Mouse (Mus musculus): ENCODE data around the gene Rnft2. TPM values are rescaled to one million over a fixed set of nuclear protein-coding genes. Genes with fewer than 3 reads are reported as not detected.

Gene Rnft2
- polyA plus RNA-seq, 1 experiment, result 8.0 TPM

- Histone ChIP-seq H3K27me3 (ENCODE audit: control insufficient read depth, insufficient read depth, low read length) (no peaks in the 10 kb centered on the region), H3K36me3 (ENCODE audit: control insufficient read depth, insufficient read depth, low read length) (no peaks in the 10 kb centered on the region), H3K27ac (ENCODE audit: control insufficient read depth, insufficient read depth, low read depth, low read length) (no peak overlapping the region), H3K4me1 (ENCODE audit: control insufficient read depth, insufficient read depth, low read length) (peaks cover 3% of the 10 kb centered on the region; the same call in 1 of the 2 replicates), H3K4me3 (ENCODE audit: control insufficient read depth, low read depth, low read length) (no peak overlapping the region)
- TF ChIP-seq POLR2A (IDR thresholded peaks at IDR 0.05; ENCODE audit: control insufficient read depth, low read depth, low read length) (no peak), CTCF (IDR thresholded peaks at IDR 0.05; ENCODE audit: control insufficient read depth, insufficient read depth, insufficient replicate concordance, low read depth, low read length) (no peak)
Observed at GRCm38 (mm10) chr5:118276281-118276680, 31.4 kb upstream of the Rnft2 start.

GRCm38 (mm10) chr5:118274546-118274945 lies 29.6 kb upstream of the Rnft2 start:
- Histone ChIP-seq H3K4me1 (ENCODE audit: control insufficient read depth, insufficient read depth, low read length) (peaks cover 3% of the 10 kb centered on the region; the same call in 1 of the 2 replicates), H3K27me3 (ENCODE audit: control insufficient read depth, insufficient read depth, low read length) (no peaks in the 10 kb centered on the region), H3K4me3 (ENCODE audit: control insufficient read depth, low read depth, low read length) (no peak overlapping the region), H3K27ac (ENCODE audit: control insufficient read depth, insufficient read depth, low read depth, low read length) (no peak overlapping the region), H3K36me3 (ENCODE audit: control insufficient read depth, insufficient read depth, low read length) (no peaks in the 10 kb centered on the region)
- TF ChIP-seq POLR2A (IDR thresholded peaks at IDR 0.05; ENCODE audit: control insufficient read depth, low read depth, low read length) (no peak), CTCF (IDR thresholded peaks at IDR 0.05; ENCODE audit: control insufficient read depth, insufficient read depth, insufficient replicate concordance, low read depth, low read length) (no peak)

GRCm38 (mm10) chr5:118273446-118273845 lies 28.5 kb upstream of the Rnft2 start:
- Histone ChIP-seq H3K27me3 (ENCODE audit: control insufficient read depth, insufficient read depth, low read length) (no peaks in the 10 kb centered on the region), H3K4me1 (ENCODE audit: control insufficient read depth, insufficient read depth, low read length) (peaks cover 9% of the 10 kb centered on the region), H3K4me3 (ENCODE audit: control insufficient read depth, low read depth, low read length) (no peak overlapping the region), H3K27ac (ENCODE audit: control insufficient read depth, insufficient read depth, low read depth, low read length) (no peak overlapping the region), H3K36me3 (ENCODE audit: control insufficient read depth, insufficient read depth, low read length) (no peaks in the 10 kb centered on the region)
- TF ChIP-seq CTCF (IDR thresholded peaks at IDR 0.05; ENCODE audit: control insufficient read depth, insufficient read depth, insufficient replicate concordance, low read depth, low read length) (no peak), POLR2A (IDR thresholded peaks at IDR 0.05; ENCODE audit: control insufficient read depth, low read depth, low read length) (no peak)

- no peak overlapping the region for H3K27ac ChIP-seq (ENCODE audit: control insufficient read depth, insufficient read depth, low read depth, low read length)
- TF ChIP-seq CTCF (IDR thresholded peaks at IDR 0.05; ENCODE audit: control insufficient read depth, insufficient read depth, insufficient replicate concordance, low read depth, low read length) (no peak), POLR2A (IDR thresholded peaks at IDR 0.05; ENCODE audit: control insufficient read depth, low read depth, low read length) (no peak)
- H3K4me3 ChIP-seq (ENCODE audit: control insufficient read depth, low read depth, low read length), result no peak overlapping the region
- no peaks in the 10 kb centered on the region for H3K36me3 ChIP-seq (ENCODE audit: control insufficient read depth, insufficient read depth, low read length)
- peaks cover 6% of the 10 kb centered on the region for H3K4me1 ChIP-seq (ENCODE audit: control insufficient read depth, insufficient read depth, low read length)
- no peaks in the 10 kb centered on the region for H3K27me3 ChIP-seq (ENCODE audit: control insufficient read depth, insufficient read depth, low read length)
Observed at GRCm38 (mm10) chr5:118271449-118272110, 26.7 kb upstream of the Rnft2 start.

GRCm38 (mm10) chr5:118268987-118269386 lies 24.1 kb upstream of the Rnft2 start:
- TF ChIP-seq CTCF (IDR thresholded peaks at IDR 0.05; ENCODE audit: control insufficient read depth, insufficient read depth, insufficient replicate concordance, low read depth, low read length) (peak; percentile 91; the same call in 1 of the 2 replicates), POLR2A (IDR thresholded peaks at IDR 0.05; ENCODE audit: control insufficient read depth, low read depth, low read length) (no peak)
- no peak overlapping the region for H3K4me3 ChIP-seq (ENCODE audit: control insufficient read depth, low read depth, low read length)
- no peaks in the 10 kb centered on the region for H3K27me3 ChIP-seq (ENCODE audit: control insufficient read depth, insufficient read depth, low read length)
- no peaks in the 10 kb centered on the region for H3K36me3 ChIP-seq (ENCODE audit: control insufficient read depth, insufficient read depth, low read length)
- H3K27ac ChIP-seq (ENCODE audit: control insufficient read depth, insufficient read depth, low read depth, low read length), result no peak overlapping the region
- H3K4me1 ChIP-seq (ENCODE audit: control insufficient read depth, insufficient read depth, low read length), result peaks cover 6% of the 10 kb centered on the region

- TF ChIP-seq POLR2A (IDR thresholded peaks at IDR 0.05; ENCODE audit: control insufficient read depth, low read depth, low read length) (no peak), CTCF (IDR thresholded peaks at IDR 0.05; ENCODE audit: control insufficient read depth, insufficient read depth, insufficient replicate concordance, low read depth, low read length) (no peak)
- Histone ChIP-seq H3K4me1 (ENCODE audit: control insufficient read depth, insufficient read depth, low read length) (peaks cover 6% of the 10 kb centered on the region), H3K27me3 (ENCODE audit: control insufficient read depth, insufficient read depth, low read length) (no peaks in the 10 kb centered on the region), H3K4me3 (ENCODE audit: control insufficient read depth, low read depth, low read length) (no peak overlapping the region), H3K36me3 (ENCODE audit: control insufficient read depth, insufficient read depth, low read length) (no peaks in the 10 kb centered on the region; the same call in 1 of the 2 replicates), H3K27ac (ENCODE audit: control insufficient read depth, insufficient read depth, low read depth, low read length) (no peak overlapping the region)
Observed at GRCm38 (mm10) chr5:118266309-118266708, 21.4 kb upstream of the Rnft2 start.

- Histone ChIP-seq H3K4me3 (ENCODE audit: control insufficient read depth, low read depth, low read length) (no peak overlapping the region), H3K27ac (ENCODE audit: control insufficient read depth, insufficient read depth, low read depth, low read length) (no peak overlapping the region), H3K36me3 (ENCODE audit: control insufficient read depth, insufficient read depth, low read length) (no peaks in the 10 kb centered on the region; the same call in 1 of the 2 replicates), H3K4me1 (ENCODE audit: control insufficient read depth, insufficient read depth, low read length) (peaks cover 6% of the 10 kb centered on the region), H3K27me3 (ENCODE audit: control insufficient read depth, insufficient read depth, low read length) (no peaks in the 10 kb centered on the region)
- TF ChIP-seq CTCF (IDR thresholded peaks at IDR 0.05; ENCODE audit: control insufficient read depth, insufficient read depth, insufficient replicate concordance, low read depth, low read length) (no peak), POLR2A (IDR thresholded peaks at IDR 0.05; ENCODE audit: control insufficient read depth, low read depth, low read length) (no peak)
Observed at GRCm38 (mm10) chr5:118265366-118265765, 20.4 kb upstream of the Rnft2 start.
